Mouse (Mus musculus): ENCODE measurements around the gene Abcf1. TPM values are rescaled to one million over a fixed set of nuclear protein-coding genes. Genes with fewer than 3 reads are reported as not detected.
"Not testable (repeated sequence)": the region's sequence is repeated elsewhere in the genome, so short reads cannot be mapped to it uniquely, and the experiment has no call there.

Gene Abcf1
- polyA plus RNA-seq (2011; ENCODE audit: insufficient read length, low read depth, missing spikeins) = 90.7 and 95.8 TPM in 2 replicates

DNA sequence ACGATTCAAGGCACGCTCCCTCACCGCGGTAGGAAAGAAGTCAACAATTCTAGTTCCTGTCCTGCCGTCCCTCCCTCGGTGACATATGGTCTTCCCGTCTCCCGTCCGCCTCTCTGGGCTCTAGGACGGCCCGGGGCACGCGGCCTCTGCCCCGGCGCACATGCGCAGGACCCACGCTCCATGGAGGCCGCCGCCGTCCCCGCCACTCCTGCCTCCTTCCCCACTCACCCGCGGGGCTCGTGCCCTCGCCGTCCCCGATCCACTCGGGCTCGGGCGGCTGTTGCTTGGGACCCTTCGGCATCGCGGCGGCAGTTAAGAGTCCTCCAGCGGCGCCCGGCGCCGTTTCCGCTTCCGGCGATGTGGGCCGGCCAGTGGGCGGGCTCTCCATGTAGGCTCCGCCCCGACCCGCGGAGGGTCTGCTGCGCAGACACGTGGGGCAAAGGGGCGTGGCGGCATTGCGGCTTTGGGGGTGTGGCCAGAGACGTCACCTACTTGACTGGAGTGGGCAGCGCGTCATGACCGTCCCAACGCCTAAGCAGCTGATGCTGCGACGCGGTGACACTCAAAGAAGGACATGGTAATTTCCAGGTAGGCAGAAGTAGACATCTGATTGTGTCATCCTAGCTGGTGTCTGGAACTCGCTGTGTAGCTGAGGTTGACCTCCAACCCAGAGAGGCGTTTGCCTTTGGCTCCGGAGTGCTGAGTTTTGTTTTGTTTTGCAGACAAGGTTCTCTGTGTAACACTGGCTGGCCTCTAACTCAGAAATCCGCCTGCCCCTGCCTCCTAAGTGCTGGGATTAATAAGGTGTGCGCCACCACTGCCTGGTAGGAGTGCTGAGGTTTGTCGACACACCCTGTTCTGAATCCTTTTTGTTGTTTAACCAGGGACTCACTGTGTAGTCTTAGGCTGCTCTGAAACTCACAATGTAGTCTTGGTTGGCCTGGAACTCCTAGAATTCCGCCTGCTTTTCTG, at the start of gene Abcf1:
Gene Abcf1 (minus strand): TSS at position 344 of the 972 bp plus-strand sequence.
- 0 out of 2 replicates have a peak within 1 kb of the TSS, but pooled peaks have one; percentile 12 for H3K27ac ChIP-seq (ENCODE audit: insufficient read depth, low read length)
- no peaks in the 10 kb centered on the region for H3K4me1 ChIP-seq (ENCODE audit: control insufficient read depth, insufficient read depth, low read length)
- H3K4me3 ChIP-seq (ENCODE audit: insufficient read depth, low read length) = peak within 1 kb of the TSS; percentile 86
- TF ChIP-seq CTCF (IDR thresholded peaks at IDR 0.05; ENCODE audit: borderline replicate concordance, insufficient read depth, low read length) (no peak), POLR2A (IDR thresholded peaks at IDR 0.05; ENCODE audit: low read depth, low read length) (peak; percentile 81)

DNA sequence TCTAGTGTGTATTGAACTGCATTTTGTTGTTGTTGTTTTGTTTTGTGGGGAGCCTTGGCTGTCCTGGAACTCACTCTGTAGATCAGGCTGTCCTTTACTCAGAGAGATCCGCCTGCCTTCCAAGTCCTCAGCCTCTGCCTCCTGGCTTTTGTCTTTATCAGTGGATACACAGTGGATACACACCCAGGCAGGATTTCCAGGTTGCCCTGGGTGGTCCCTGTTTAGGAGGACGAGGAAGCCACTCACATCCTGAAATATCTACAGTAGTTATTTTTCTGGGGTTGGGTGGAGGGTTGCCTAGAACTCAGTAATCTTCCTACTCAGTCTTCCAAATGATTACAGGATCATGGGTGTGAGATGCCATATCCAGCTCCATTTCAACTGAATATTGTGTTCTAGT, 49.4 kb upstream of the Abcf1 start:
- H3K4me3 ChIP-seq (ENCODE audit: insufficient read depth, low read length) = no peak overlapping the region

DNA sequence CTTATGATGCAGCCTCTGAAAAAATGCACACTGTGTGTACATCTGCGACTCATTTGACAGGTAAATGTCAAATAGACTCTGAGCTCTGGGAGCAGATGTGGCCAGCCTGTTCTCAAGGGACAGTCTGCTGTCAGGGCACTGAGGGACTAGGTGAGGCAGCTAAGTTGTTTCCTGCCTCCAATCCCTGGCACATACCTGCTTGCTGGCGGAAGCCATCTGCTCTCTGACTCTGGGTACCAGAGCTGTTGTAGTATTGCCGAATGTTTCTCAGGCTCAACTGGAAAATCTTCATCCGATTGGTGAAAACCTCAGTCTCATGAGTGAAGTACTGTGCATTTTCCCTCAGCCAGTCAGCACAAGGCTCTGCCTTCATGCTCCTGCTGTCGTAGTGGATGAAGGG, 47.5 kb upstream of the Abcf1 start:
- Histone ChIP-seq H3K27ac (ENCODE audit: insufficient read depth, low read length) (no peak overlapping the region), H3K4me3 (ENCODE audit: insufficient read depth, low read length) (no peak overlapping the region), H3K4me1 (ENCODE audit: control insufficient read depth, insufficient read depth, low read length) (no peaks in the 10 kb centered on the region)
- TF ChIP-seq CTCF (IDR thresholded peaks at IDR 0.05; ENCODE audit: borderline replicate concordance, insufficient read depth, low read length) = no peak
- TF ChIP-seq POLR2A (IDR thresholded peaks at IDR 0.05; ENCODE audit: low read depth, low read length) = no peak

More for the DNA sequence above, 49.4 kb upstream of the Abcf1 start:
- H3K4me1 ChIP-seq (ENCODE audit: control insufficient read depth, insufficient read depth, low read length) = no peaks in the 10 kb centered on the region
- TF ChIP-seq CTCF (IDR thresholded peaks at IDR 0.05; ENCODE audit: borderline replicate concordance, insufficient read depth, low read length) (no peak), POLR2A (IDR thresholded peaks at IDR 0.05; ENCODE audit: low read depth, low read length) (no peak)
- H3K27ac ChIP-seq (ENCODE audit: insufficient read depth, low read length) = no peak overlapping the region

DNA sequence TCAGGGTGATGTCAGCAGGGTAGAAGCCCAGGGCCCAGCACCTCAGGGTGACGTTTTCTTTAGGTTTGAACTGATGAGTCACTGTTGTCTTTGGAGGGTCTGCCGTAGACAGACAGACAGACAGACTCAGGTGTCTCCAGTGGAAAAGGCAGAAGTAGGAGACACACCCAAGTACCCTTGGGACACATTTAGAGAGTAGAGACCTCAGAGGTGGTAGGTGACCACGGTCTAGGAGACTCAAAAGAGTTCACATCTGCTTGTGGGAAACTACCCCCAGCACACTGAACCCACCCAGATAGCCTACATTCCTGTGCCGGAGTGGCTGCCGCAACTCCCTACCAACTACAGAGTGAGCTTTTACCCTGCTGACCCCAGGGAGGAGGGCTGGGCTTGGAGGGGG, 45.4 kb upstream of the Abcf1 start:
- Histone ChIP-seq H3K4me3 (ENCODE audit: insufficient read depth, low read length) (no peak overlapping the region), H3K4me1 (ENCODE audit: control insufficient read depth, insufficient read depth, low read length) (no peaks in the 10 kb centered on the region), H3K27ac (ENCODE audit: insufficient read depth, low read length) (no peak overlapping the region)
- TF ChIP-seq CTCF (IDR thresholded peaks at IDR 0.05; ENCODE audit: borderline replicate concordance, insufficient read depth, low read length) (no peak), POLR2A (IDR thresholded peaks at IDR 0.05; ENCODE audit: low read depth, low read length) (no peak)

DNA sequence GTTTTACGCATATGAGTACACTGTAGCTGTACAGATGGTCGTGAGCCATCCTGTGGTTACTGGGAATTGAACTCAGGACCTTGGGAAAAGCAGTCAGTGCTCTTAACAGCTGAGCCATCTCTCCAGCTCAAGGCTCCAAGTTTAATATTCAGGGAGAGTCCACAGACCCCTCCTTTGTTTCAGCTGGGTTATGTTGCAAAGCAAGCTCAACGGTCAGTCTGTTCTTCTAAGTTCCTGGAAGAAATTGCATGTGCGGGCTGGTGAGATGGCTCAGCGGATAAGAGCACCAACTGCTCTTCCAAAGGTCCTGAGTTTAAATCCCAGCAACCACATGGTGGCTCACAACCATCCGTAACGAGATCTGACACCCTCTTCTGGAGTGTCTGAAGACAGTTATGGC, 34.8 kb upstream of the Abcf1 start:
- not testable (repeated sequence) for H3K4me3 ChIP-seq (ENCODE audit: insufficient read depth, low read length); H3K27ac ChIP-seq (ENCODE audit: insufficient read depth, low read length); H3K4me1 ChIP-seq (ENCODE audit: control insufficient read depth, insufficient read depth, low read length)

DNA sequence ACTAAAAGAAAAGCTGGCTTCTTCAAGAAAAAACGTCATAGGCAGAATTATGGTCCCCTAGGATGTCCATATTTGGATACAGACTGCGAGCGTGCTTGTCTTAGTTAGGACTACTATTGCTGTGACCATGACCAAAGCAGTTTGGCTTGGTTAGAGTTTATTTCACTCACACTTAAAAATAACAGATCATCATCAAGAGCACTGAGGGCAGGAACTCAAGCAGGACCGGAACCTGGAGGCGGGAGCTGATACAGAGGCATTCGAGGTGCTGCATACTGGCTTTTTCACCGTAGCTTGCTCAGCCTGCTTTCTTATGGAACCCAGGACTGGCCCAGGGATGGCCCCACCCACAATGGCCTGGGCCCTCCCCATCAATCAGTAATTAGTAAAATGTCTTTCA, 33.8 kb upstream of the Abcf1 start:
- TF ChIP-seq POLR2A (IDR thresholded peaks at IDR 0.05; ENCODE audit: low read depth, low read length) = no peak
- no peak overlapping the region for H3K27ac ChIP-seq (ENCODE audit: insufficient read depth, low read length)
- H3K4me3 ChIP-seq (ENCODE audit: insufficient read depth, low read length) = no peak overlapping the region
- peaks cover 2% of the 10 kb centered on the region for H3K4me1 ChIP-seq (ENCODE audit: control insufficient read depth, insufficient read depth, low read length)

DNA sequence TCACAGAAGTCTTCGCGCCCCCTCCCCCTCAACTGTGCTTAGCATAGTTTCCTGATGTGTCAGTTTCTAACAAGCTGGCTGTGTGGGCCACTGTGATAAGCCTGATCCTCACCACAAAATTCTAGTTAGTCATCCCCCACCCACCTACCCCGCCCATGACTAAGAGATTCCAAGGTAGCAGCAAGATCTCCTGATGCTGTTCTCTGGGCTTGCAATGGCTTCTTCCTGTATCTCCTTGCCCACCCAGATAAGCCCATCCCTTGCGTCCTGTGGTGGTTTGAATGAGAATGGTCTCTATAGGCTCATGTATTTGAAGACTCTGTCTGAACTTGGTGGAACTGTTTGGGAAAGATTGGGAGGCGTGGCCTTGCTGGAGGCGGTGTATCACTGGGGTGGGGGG, 32.4 kb upstream of the Abcf1 start:
- no peak for TF ChIP-seq CTCF (IDR thresholded peaks at IDR 0.05; ENCODE audit: borderline replicate concordance, insufficient read depth, low read length)
- TF ChIP-seq POLR2A (IDR thresholded peaks at IDR 0.05; ENCODE audit: low read depth, low read length) = no peak
- no peak overlapping the region for H3K4me3 ChIP-seq (ENCODE audit: insufficient read depth, low read length)
- peak overlapping the region; percentile 83 for H3K27ac ChIP-seq (ENCODE audit: insufficient read depth, low read length)
- peaks cover 2% of the 10 kb centered on the region for H3K4me1 ChIP-seq (ENCODE audit: control insufficient read depth, insufficient read depth, low read length)

DNA sequence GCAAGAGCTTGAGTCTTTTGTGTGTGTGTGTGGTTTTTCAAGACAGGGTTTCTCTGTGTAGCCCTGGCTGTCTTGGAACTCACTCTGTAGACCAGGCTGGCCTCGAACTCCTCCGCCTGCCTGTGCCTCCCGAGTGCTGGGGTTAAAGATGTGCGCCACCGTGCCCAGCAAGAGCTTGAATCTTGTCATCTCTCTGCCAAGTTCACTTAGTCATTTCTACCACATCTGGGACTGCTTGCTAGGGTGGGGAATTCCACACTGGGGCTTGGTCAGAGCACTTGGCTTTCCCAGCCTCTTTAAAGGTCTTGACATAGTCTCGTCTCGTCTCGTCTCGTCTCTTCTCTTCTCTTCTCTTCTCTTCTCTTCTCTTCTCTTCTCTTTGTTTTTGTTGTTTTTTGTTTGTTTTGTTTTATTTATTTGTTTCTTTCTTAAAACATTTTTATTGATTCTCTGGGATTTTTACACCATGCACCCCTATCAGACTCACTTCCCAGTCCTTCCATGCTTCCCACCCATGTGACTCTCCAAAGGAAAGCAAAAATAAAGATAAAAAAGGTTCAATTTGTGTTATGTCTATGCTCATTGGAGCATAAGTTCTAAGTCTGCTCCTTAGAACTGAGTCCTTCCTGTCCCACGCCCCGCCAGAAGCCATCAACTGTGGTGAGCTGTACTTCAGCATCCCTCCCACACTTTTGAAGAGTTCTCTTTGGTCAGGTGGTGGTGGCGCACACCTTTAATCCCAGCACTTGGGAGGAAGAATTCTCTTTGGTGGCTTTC, 31.7 kb upstream of the Abcf1 start:
- no peak overlapping the region for H3K4me3 ChIP-seq (ENCODE audit: insufficient read depth, low read length)
- peak overlapping the region; percentile 93 for H3K27ac ChIP-seq (ENCODE audit: insufficient read depth, low read length)
- peaks cover 2% of the 10 kb centered on the region for H3K4me1 ChIP-seq (ENCODE audit: control insufficient read depth, insufficient read depth, low read length)
- TF ChIP-seq POLR2A (IDR thresholded peaks at IDR 0.05; ENCODE audit: low read depth, low read length) (no peak), CTCF (IDR thresholded peaks at IDR 0.05; ENCODE audit: borderline replicate concordance, insufficient read depth, low read length) (no peak)

DNA sequence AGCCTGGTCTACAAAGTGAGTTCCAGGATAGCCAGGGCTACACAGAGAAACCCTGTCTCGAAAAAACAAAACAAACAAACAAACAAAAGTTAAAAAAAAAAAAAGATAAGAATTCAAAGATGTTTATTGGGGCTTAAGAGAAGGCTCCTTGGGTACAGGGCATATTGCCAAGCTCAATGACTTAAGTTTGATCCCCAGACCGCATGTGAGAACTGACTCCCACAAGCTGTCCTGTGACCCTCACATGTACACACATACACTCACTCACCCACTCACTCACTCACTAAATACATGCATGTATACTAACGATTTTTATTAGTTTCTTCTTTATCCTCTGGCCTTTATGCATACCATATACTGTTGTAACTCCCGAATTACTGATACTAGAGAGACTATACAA, 30.8 kb upstream of the Abcf1 start:
- no peak overlapping the region for H3K4me3 ChIP-seq (ENCODE audit: insufficient read depth, low read length)
- TF ChIP-seq POLR2A (IDR thresholded peaks at IDR 0.05; ENCODE audit: low read depth, low read length) (no peak), CTCF (IDR thresholded peaks at IDR 0.05; ENCODE audit: borderline replicate concordance, insufficient read depth, low read length) (no peak)
- H3K4me1 ChIP-seq (ENCODE audit: control insufficient read depth, insufficient read depth, low read length) = peaks cover 4% of the 10 kb centered on the region
- peak overlapping the region; percentile 93 for H3K27ac ChIP-seq (ENCODE audit: insufficient read depth, low read length)

DNA sequence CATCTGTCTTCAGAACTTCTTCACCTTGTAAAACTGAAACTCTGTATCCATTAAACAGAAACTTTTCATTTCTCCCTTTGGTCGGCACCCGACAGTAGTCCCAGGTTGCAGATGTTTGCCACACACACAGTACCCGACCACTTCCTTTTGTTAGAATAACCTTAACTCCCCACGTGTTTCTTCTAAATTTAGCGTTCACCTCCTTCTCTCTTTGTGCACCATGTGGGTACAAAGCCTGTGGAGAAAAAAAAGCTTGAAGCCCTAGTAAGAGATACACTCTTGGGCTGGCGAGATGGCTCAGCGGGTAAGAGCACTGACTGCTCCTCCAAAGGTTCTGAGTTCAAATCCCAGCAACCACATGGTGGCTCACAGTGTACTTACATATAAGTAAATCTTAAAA, 29.8 kb upstream of the Abcf1 start:
- Histone ChIP-seq H3K4me1 (ENCODE audit: control insufficient read depth, insufficient read depth, low read length) (peaks cover 5% of the 10 kb centered on the region), H3K27ac (ENCODE audit: insufficient read depth, low read length) (no peak overlapping the region), H3K4me3 (ENCODE audit: insufficient read depth, low read length) (no peak overlapping the region)
- no peak for TF ChIP-seq CTCF (IDR thresholded peaks at IDR 0.05; ENCODE audit: borderline replicate concordance, insufficient read depth, low read length)
- no peak for TF ChIP-seq POLR2A (IDR thresholded peaks at IDR 0.05; ENCODE audit: low read depth, low read length)
